Mouse (Mus musculus): ENCODE data around the gene Pfdn2.
"Not testable (repeated sequence)": the region's sequence is repeated elsewhere in the genome, so short reads cannot be mapped to it uniquely, and the experiment has no call there.

Gene Pfdn2

DNA sequence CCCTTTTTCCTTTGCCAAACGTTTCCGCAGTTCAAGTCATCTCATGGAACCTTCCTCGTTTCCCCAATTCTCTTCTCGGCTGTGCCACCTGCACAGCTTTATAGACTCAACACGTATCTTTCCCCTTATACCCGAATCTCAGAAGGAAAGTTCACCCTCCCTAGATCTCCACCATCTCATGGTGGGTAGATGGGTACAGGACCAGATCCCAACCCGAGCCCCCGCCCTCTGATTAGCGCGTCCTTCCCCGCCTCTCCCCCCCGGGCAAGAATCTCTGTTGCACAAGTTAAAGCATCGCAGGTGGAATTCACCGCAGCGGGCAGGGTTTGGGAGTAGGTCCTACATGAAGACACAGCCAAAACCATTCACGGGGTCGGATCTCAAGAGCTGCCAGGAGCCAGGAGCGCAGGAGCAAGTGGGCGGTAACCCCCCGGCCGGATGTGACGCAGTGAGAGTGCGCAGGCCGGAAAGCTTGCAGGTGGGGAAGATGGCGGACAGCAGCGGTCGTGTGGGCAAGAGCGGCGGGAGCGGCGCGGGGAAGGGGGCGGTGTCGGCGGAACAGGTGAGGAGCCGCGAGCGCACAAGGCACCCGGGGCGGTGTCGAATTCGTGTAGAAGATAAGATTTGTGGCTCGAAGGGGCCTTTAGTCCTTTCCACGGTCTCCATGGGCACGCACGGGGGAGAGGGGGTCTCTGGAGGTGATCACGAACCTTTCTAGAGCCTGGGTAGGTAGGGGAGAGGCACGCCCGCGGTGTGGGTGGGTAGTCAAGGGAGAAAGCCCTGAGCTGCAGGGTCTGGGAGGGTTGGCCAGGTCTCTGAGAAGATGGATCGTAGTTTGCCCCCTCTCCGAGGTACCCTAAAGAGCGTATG is at the start of gene Pfdn2, which contains the start of gene Nit1:
Gene Pfdn2, plus strand, starts transcription at position 446 of the 870 bp plus-strand sequence.
Gene Nit1, minus strand, starts transcription at position 422 of the 870 bp plus-strand sequence.
- peak; percentile 93 for DNase-seq (ENCODE audit: low read depth)

DNA sequence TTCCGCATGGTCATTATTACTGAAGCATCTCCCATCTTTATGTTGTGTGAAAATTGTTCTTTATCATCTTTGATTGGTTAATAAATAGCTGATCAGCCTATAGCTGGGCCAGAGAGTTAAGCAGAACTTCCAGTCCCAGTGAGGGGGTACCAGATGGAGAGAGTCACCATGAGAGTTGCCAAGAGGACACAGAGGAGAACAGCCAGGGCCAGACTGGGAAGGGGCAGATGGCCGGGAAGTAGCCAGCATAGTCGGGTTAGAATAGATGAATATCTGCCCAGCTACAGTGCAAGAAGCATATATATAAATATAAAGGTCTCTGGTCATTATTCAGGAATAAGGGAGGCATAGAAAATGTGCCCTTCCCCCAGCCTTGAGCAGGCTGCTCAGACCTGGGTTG is 47.2 kb upstream of the Pfdn2 start:
- no peak for DNase-seq (ENCODE audit: low read depth)

DNA sequence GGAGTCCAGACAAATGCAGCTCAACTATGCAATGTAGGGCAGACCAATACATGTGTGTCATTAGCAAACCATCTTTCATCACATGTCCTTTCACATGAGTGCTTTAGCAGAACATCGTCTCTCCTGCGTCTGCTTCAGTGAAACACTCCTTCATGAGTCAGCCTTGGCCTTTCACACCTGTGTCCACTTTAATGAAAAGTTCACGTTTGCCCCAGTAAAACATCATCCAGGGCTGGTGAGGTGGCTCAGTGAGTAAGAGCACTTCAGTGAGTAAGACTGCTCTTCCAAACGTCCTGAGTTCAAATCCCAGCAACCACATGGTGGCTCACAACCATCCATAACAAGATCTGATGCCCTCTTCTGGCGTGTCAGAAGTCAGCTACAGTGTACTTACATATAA is 39.3 kb upstream of the Pfdn2 start:
- DNase-seq (ENCODE audit: low read depth) = not testable (repeated sequence)

DNA sequence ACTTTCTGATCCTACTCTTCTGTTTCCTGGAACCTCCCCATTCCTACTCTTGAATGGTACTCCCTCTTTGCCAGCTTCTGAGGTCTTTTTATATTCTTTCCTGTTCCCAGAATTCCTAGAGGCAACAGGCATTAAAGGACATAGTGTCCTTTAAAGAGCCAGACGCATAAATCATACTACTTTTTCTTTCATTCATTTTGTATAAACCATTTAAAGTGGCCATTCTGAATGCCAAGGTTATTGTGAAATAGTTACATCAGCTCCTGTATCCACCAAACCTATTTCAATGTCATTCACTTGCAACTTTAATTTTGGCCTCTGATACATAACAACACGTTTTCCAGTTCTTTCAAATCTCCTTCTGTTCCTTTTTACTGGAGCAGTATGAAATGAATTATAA is 36.1 kb upstream of the Pfdn2 start:
- DNase-seq (ENCODE audit: low read depth) = peak; percentile 56

DNA sequence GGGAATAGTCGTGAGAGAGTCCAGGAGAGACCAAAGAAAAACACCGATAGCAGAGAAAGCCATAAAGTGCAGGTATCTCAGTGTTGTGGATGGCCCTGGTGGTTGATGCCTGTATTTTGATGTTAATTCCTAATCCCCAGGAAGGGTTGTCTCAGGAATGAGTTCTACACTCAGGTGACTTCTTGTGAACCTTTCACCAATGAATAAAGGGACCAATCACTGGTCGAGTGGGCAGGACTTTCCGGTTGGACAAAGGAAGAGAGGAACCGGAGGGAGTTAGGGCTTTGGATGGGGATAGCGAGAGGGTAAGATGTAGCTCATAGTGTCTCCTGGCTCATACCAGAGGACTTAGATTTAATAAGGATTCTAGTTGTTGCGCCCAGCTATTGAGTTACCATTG is 25.7 kb upstream of the Pfdn2 start:
- no peak for DNase-seq (ENCODE audit: low read depth)

DNA sequence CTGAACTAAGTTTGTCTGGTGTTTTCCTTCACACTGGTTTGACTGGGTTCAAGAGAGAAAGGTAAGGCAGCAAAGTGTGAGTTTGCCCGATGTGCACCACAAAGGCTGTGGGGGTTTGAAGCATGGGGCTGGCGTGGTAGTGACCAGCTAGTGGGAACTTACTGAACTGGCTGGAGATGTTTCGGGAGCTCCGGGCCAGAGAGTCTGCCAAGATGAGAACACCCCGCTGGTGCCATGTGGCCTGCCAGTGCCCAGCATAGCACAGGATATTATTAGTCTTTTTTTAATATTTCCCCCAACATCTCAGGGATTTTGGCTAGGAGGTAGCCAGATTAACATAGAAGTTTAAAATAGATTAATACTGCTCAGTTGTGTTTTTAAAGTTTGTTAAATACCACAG is 25.3 kb upstream of the Pfdn2 start:
- DNase-seq (ENCODE audit: low read depth) = no peak

DNA sequence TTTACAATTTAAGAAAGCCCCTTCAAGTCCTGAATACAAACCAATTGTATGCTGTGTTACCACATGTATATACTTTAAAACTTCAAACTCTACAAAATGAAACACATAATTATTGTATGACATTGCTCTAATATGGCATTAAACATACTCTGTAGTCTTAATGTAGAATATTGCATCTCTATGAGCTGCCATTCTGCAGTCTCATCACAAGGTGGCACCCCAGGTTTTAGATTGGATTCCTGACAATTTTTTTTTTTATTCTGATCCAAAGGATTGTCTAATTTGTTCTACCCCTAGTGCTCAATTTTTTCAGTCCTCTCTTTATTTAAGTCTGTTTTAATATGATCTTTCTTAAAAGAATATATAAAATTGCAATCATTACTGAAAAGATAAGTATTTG is 24.1 kb upstream of the Pfdn2 start:
- peak; percentile 75 for DNase-seq (ENCODE audit: low read depth)

DNA sequence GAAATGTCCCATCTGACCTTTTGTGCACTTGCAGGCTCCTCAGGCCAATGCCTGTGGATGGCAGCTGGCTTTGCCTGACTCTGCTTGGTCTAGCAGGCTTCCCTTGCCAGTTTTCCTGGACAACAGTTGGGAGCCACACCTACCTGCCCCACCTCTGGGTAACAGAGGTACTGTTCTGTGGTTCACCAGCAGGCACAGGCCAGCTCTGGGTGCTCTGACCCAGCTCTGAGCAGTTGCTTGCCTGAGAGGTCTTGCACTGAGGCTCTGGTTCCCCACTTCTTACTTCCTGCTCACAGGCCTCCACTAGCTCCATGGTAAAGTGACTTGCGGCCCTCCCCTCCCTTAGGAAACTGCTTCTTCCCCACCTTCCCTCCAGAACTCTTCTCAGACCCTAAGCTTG is 23.5 kb upstream of the Pfdn2 start:
- no peak for DNase-seq (ENCODE audit: low read depth)

DNA sequence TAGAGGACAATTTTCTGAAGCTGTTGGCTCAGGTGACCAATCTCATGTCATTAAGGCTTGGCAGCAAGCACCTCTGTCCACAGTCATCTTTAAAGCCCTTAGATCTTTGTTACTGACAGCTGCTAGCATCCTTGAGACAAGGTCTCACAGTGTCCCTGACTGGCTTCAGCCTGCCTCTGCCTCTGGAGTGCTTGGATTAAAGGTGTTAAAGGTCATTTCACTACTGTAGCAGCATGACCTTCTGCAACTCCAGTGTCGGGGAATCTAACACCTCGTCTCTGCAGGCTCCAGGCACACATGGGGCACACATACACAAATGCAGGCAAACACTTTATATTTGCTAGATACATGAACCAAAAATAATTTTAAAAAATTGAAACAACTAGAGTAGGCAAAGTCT is 19.9 kb upstream of the Pfdn2 start:
- no peak for DNase-seq (ENCODE audit: low read depth)

DNA sequence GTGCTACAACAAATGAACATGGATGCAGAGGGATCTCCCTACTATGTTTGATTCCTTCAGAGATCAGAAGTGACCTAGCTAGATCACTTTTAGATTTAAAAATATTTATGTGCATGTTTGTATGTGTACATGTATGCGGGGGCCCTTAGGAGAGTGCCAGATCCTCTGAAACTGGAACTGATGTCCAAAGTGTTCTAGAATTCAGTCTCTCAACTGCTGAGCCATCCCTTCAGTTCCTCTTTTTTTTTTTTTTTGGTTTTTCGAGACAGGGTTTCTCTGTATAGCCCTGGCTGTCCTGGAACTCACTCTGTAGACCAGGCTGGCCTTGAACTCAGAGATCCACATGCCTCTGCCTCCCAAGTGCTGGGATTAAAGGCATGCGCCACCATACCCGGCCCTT is 18.9 kb upstream of the Pfdn2 start:
- DNase-seq (ENCODE audit: low read depth) = not testable (repeated sequence)

DNA sequence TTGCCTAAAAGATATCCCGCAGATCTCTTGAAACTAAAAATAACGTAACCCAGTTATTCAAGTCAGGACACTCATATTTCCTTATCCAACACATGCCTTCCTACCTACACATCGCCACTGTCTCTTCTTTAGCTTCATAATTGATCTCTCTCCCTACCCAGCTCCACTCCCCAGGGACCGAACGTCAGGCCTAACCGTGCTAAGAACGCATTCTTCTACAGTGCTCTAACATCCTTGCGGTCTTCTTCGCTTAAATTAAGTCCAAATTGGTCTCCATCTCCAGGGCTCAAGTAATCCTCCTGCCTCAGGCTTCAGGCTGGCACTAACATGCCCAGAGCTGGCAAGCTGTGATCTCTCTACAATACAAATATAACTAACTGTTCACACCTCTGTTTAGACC is 17.2 kb upstream of the Pfdn2 start:
- peak; percentile 61 for DNase-seq (ENCODE audit: low read depth)

DNA sequence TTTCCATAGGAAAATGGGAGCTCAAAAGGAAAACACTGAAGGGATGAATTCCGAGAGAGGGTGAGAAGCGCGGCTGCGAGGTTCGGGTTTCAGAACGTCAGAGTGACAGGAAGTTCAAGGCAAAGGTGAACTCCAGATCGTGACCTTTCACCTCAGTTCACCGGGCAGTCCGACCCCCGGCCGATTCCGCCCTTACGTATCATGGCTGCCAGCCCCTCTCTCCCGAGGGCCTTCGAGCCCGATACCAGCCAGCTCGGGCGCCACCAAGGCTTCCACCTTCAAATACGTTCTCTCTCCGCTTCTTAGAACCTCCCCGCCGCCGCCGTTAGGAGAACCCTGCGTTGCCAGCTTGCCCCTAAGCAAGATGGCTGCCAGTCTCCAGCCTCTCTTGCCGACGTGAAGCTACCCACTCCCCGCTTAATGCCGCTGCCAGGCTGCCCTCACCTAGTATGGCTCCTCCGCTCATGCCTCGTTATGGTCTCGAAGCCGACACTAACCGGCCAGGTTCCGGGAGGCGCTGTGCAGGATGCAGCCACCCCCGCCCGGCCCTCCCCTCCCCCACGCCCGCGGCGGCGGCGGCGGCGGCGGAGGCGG is 16.5 kb upstream of the Pfdn2 start, which contains the start of gene Dedd:
Gene Dedd, plus strand, starts transcription at position 307 of the 594 bp plus-strand sequence.
- DNase-seq (ENCODE audit: low read depth) = peak; percentile 96

DNA sequence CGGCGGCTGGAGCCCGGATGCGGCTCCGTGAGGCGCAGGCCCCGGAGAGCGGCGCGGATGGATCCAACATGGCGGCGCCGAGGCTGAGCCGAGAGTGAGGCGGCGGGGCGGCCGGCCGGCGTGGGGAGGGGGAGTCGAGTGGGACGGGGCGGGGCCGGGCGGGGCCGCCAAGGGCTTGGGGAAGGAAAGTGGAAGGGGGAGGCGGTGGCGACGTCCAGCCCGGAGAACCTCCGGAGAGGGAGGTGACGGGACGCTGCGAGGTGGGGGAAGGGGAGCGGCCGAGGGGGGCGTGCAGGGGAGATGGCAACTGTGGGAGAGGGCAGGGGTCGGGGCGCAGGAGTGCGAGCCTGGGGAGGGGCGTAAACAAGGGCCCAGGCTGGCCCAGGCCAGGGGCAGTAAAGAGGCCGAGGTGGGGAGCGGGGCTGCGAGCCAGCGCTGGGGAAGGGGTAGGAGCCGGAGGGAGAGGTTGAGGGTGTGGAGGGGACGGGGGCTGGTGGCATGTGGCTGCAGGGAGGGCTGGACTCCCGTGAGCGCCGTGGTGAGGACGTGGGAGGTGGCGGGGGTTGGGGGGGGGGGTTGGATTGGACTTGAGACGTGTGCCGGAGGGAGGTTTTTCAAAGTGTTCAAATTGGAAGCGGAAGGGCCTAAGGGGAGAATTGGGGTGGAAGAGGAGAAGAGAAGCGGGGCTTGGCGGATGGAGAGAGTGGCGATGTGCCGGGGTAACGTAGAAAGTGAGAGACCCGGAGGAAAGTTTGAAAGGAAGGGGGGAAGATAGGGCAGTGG is 15.8 kb upstream of the Pfdn2 start:
- DNase-seq (ENCODE audit: low read depth) = peak; percentile 56

DNA sequence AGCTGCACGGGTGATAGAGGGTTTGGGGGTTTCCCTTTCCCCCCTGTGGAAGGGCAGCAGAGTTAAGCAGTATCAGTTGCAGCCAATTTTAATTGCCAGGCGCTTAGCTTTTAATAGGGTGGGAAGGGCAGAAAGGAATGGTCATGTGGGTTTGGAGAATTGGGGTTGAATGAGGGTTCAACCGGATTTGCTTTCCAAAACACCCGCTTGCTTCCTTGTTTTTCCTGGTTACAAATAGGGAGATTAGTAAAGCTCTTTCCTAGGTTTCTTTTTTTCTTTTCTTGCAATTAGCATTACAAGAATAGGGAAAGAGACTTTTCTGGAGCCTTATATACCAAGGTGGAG is 15.3 kb upstream of the Pfdn2 start:
- DNase-seq (ENCODE audit: low read depth) = peak; percentile 52

DNA sequence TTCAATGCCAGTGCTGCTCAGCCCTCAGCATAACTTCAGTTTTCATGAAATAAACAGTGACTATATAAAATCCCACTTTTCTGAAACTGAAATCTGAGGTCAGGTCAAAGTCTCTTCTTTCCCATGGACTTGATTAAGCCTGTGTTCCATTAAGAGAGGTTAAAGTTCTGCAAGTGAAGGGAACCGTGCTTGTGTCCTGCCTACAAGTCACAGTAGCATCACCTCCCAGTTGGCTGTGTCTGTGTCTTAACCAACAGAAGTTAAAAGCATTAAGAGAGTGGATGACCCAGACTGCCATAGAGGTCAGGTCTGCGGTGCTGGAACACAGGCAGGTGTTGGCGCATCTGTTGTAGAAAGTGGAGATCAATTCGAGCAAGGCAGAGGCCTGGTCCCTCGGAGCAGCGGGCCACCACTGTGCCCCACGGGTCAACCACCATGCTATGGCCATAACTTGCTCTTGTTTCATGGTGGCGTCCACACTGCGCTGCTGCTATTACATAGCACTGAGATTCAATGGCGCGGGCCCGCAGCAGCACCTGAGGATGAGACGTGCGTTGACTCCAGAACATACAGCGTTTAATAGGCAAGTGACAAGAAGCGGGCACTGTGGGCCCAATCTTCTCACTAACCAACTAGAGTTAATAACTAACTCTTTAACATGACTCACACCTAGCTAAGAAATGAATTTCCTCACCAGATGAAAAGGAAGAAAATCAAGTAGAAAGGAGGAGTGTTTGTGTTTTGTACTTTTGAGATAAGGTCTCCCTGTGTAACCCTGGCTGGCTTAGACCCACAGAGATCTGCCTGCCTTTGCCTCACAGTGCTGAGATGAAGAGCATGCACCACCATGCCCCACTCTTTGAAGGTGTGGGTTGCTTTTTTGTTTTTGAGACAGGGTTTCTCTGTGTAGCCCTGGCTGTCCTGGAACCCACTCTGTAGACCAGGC is 2.9 kb upstream of the Pfdn2 start:
- DNase-seq (ENCODE audit: low read depth) = no peak

DNA sequence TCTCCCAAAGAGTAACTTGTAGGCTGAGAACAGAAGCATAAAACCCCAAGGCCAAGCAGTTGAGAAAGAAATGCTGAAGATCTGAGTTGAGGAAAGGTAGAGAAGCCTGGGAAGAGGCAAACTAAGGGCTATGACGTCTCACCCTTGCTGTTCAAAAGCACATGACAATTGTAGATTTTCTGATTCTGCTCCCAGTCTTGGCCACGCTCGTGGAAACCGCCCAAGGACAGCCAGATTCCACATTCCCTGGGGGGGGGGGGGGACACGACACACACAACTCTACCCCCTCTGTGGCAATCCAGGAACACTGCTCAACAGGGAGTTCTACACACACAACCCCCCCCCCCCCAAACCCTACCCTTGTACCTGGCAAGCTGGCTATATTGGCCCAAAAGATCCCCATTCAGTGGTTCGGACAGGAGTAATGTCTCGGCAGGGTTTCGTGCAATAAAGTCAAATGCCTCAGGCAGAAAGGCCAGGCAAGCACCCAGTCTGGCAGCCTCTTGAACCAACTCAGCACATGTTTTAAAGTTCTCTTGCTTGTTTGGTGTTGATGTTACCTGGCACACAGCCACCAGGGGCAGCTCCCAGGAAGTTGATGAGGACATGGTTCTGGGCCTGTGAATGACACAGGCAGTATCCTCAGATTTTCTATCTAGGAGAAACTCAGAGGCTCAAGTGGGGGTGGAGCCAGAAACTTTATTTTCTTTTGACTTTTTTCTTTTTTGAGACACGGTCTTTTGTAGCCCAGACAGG is 1.4 kb upstream of the Pfdn2 start:
- peak; percentile 81 for DNase-seq (ENCODE audit: low read depth)

DNA sequence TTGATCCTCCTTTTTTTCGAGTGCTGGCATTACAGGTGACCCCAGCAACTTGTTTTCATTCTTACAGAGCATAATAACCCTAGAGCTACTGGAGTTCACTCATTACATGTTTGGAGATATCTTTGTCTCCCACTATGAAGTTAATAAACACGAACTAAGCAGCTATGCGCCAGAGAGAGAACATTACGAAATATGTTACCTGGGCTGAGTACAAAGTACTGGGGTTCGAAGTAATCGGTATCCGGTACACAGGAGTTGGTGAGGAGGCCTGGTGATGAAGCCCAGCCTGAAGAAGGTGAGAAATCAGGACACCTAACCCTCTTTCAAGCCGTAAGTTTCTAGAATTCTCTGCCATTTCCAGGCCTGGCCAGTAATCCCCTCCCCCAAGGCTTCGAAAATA is 755 bp upstream of the Pfdn2 start:
- DNase-seq (ENCODE audit: low read depth) = no peak

DNA sequence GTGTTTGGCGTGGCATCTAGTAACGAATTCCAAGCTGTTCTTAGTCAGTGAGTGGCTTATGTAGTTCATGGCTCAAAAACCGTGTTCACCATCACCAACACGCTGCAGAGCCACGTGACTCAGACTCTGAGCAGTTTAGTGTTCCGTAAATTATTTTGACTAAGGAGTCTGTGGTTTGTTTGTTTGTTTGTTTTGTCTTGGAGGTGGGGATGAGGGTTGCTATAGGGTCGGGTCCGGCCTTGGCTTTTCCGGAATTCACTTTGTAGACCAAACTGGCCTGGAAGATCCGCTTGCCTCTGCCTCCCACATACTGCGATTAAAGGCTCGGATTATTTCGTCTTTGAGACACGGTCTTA is 603 bp downstream of the Pfdn2 start:
- peak; percentile 38 for DNase-seq (ENCODE audit: low read depth)

DNA sequence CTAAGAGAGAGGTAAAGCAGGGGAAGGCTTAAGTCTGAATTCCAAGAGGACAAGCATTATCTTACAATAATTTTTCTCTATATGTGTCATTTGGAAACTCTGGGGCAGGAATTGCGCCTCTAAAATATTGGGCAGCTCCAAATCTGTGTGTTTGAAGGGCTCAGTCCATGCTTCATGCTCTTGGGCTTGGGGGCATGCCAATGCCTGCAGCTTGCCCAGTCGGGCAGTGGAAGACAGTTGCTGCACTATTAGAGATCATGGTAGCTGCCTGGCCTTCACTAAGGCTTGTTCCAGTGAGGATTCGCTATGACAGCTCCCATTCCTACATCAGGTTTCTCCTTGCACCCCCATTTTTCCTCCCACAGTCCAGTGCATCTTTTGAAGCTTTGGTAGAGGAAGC is 3.2 kb downstream of the Pfdn2 start:
- DNase-seq (ENCODE audit: low read depth) = peak; percentile 31

DNA sequence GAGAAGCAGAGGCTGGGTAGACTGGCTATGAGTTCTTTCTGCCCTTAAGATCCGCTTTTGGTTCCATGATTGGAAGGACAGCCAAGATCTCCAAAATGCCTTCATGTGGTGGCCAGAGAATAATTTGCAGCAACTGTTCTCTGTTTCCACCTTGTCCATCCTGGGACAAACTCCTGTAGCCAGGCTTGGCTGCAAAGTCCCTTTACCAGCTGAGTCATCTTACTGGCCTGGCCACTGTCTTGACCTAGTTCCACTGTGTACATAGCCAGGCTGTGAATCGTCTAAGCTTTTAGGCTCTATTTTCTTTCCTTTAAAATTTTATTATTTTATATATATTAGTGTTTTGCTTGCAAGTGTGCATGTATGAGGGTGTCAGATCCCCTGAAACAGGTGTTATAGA is 3.7 kb downstream of the Pfdn2 start:
- peak; percentile 74 for DNase-seq (ENCODE audit: low read depth)

DNA sequence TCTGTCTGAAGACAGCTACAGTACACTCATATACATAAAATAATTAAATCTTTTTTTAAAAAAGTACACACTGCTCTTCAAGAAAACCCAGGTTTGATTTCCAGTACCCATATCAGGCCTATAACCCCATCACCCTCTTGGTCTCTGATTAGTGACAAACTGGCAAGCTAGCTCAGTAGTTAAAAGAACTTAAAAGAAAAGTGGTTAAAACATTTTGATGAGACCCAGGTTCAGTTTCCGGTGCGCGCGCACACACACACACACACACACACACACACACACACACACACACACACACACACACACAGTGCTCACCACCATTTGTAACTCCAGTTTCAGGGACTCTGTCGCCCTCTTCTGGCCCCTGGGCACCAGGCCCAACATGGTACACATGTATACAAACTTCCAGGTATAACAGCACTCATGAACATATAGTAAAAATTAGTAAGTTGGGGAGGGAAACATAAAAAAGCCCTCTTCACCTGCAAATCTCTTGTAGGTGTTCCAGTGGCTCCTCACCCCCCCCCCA is 10.4 kb downstream of the Pfdn2 start:
- peak; percentile 66 for DNase-seq (ENCODE audit: low read depth)

Measured in NIH3T3 (cell line).